Mouse (Mus musculus): ENCODE results near the gene Lrguk. TPM values are rescaled to one million over a fixed set of nuclear protein-coding genes. Genes with fewer than 3 reads are reported as not detected.

The Lrguk gene
- polyA plus RNA-seq, 1 experiment from 2014 or later: 1.1 TPM

GRCm38 (mm10) chr6:34179007-34179406 is 149.8 kb downstream of the Lrguk start:
- Histone ChIP-seq H3K27me3 (ENCODE audit: control insufficient read depth, insufficient read depth, low read length) (no peaks in the 10 kb centered on the region), H3K27ac (ENCODE audit: low read length) (no peak overlapping the region), H3K9me3 (ENCODE audit: control insufficient read depth, low read depth, low read length) (no peaks in the 10 kb centered on the region), H3K4me3 (ENCODE audit: low read depth, low read length) (no peak overlapping the region), H3K4me1 (ENCODE audit: control insufficient read depth, insufficient read depth, low read length) (peaks cover 6% of the 10 kb centered on the region; the same call in 1 of the 2 replicates), H3K9ac (replicated peaks; ENCODE audit: low read depth, low read length) (no peak overlapping the region), H3K4me2 (replicated peaks; ENCODE audit: low read depth, low read length) (no peak overlapping the region), H3K36me3 (ENCODE audit: control insufficient read depth, insufficient read depth, low read length) (no peaks in the 10 kb centered on the region)
- 81% methylated on average over 3 of the region's 3 CpGs for WGBS
- ATAC-seq (ENCODE audit: insufficient number of reproducible peaks, insufficient read depth, low FRiP score, low read depth): no peak

DNA sequence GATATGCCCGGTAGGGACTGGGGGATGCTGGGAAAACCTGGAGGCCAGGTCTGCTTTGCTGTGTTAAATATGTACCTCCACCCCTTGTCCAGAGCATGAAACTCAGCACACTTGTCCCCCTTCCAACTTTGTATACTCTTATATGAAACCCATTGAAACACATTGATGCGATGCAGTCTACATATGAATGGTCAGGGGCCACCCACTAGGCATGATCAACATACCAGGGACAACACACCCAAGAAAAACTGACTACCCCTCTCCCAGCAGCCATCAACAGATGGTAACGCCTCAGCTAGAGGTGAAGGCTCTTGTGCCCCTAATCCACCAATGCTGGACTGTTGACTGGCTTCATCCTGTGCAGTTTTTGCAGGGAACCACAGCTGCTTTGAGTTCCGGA is 150.7 kb downstream of the Lrguk start:
- Histone ChIP-seq H3K9ac (replicated peaks; ENCODE audit: low read depth, low read length) (no peak overlapping the region), H3K36me3 (ENCODE audit: control insufficient read depth, insufficient read depth, low read length) (no peaks in the 10 kb centered on the region), H3K4me2 (replicated peaks; ENCODE audit: low read depth, low read length) (no peak overlapping the region), H3K9me3 (ENCODE audit: control insufficient read depth, low read depth, low read length) (no peaks in the 10 kb centered on the region), H3K27ac (ENCODE audit: low read length) (no peak overlapping the region), H3K4me3 (ENCODE audit: low read depth, low read length) (no peak overlapping the region), H3K4me1 (ENCODE audit: control insufficient read depth, insufficient read depth, low read length) (peaks cover 6% of the 10 kb centered on the region; the same call in 1 of the 2 replicates), H3K27me3 (ENCODE audit: control insufficient read depth, insufficient read depth, low read length) (no peaks in the 10 kb centered on the region)
- no peak for ATAC-seq (ENCODE audit: insufficient number of reproducible peaks, insufficient read depth, low FRiP score, low read depth)
- WGBS: 82% methylated on average over 4 of the region's 4 CpGs

DNA sequence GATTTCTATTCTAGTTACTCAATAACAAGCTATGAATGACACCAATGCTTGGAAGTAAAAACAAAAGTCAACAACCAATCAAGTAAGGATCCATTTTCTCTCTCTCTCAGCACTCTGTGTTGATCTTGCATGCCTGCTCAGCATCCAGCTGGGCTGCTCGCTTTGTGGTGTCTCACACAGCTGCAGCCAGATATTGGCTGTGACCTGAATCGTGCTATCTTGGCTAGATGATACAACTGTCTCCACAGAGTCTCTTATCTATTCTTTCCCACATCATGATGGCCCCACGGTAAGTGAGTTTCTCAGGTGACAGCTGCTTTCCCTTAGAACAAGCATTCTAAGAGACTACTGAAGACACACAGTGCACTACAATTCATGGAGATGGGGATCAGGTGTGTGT is 152.7 kb downstream of the Lrguk start:
- Histone ChIP-seq H3K36me3 (ENCODE audit: control insufficient read depth, insufficient read depth, low read length) (no peaks in the 10 kb centered on the region), H3K27me3 (ENCODE audit: control insufficient read depth, insufficient read depth, low read length) (no peaks in the 10 kb centered on the region), H3K4me2 (replicated peaks; ENCODE audit: low read depth, low read length) (no peak overlapping the region), H3K9me3 (ENCODE audit: control insufficient read depth, low read depth, low read length) (no peaks in the 10 kb centered on the region), H3K4me1 (ENCODE audit: control insufficient read depth, insufficient read depth, low read length) (no peaks in the 10 kb centered on the region), H3K27ac (ENCODE audit: low read length) (no peak overlapping the region), H3K4me3 (ENCODE audit: low read depth, low read length) (no peak overlapping the region), H3K9ac (replicated peaks; ENCODE audit: low read depth, low read length) (no peak overlapping the region)
- ATAC-seq (ENCODE audit: insufficient number of reproducible peaks, insufficient read depth, low FRiP score, low read depth): no peak
- WGBS: 66% methylated on average over 3 of the region's 3 CpGs

GRCm38 (mm10) chr6:34183326-34183725 is 154.1 kb downstream of the Lrguk start:
- WGBS: 74% methylated on average over 3 of the region's 3 CpGs
- H3K9ac ChIP-seq (replicated peaks; ENCODE audit: low read depth, low read length): no peak overlapping the region
- H3K27me3 ChIP-seq (ENCODE audit: control insufficient read depth, insufficient read depth, low read length): no peaks in the 10 kb centered on the region
- no peaks in the 10 kb centered on the region for H3K9me3 ChIP-seq (ENCODE audit: control insufficient read depth, low read depth, low read length)
- no peak for ATAC-seq (ENCODE audit: insufficient number of reproducible peaks, insufficient read depth, low FRiP score, low read depth)
- H3K4me2 ChIP-seq (replicated peaks; ENCODE audit: low read depth, low read length): no peak overlapping the region
- H3K27ac ChIP-seq (ENCODE audit: low read length): no peak overlapping the region
- H3K4me3 ChIP-seq (ENCODE audit: low read depth, low read length): no peak overlapping the region
- H3K36me3 ChIP-seq (ENCODE audit: control insufficient read depth, insufficient read depth, low read length): no peaks in the 10 kb centered on the region
- no peaks in the 10 kb centered on the region for H3K4me1 ChIP-seq (ENCODE audit: control insufficient read depth, insufficient read depth, low read length)

Other genes with a start within 250 kb of the Lrguk start
- gene Slc35b4, start 147.7 kb downstream of the Lrguk start, polyA plus RNA-seq (2014; fragmentation: Nextera tagmentation; extraction: Ambion mirVana): 44.8 and 46.1 TPM in 2 replicates